Mouse (Mus musculus): ENCODE measurements around the gene Pcsk6.

The Pcsk6 gene

GRCm38 (mm10) chr7:66058703-66059102 is 197.2 kb downstream of the Pcsk6 start, which contains the start of gene Snrpa1:
TSS of gene Snrpa1 (plus strand) at chr7:66059003.
- no peak for DNase-seq

GRCm38 (mm10) chr7:66060066-66060956 is 198.8 kb downstream of the Pcsk6 start:
- peak; percentile 89 to 90 for DNase-seq

GRCm38 (mm10) chr7:66061057-66061456 is 199.5 kb downstream of the Pcsk6 start:
- no peak for DNase-seq

GRCm38 (mm10) chr7:66076411-66076810 is 214.9 kb downstream of the Pcsk6 start:
- DNase-seq: no peak

- DNase-seq: peak; percentile 95 to 96
Observed at GRCm38 (mm10) chr7:66079364-66080230, 218.1 kb downstream of the Pcsk6 start, which contains the start of gene Selenos. TSS of gene Selenos (plus strand) at chr7:66079649.

- DNase-seq: no peak
Observed at GRCm38 (mm10) chr7:66080231-66080613, 218.7 kb downstream of the Pcsk6 start.

- no peak for DNase-seq
Observed at GRCm38 (mm10) chr7:66083757-66084156, 222.2 kb downstream of the Pcsk6 start.

- DNase-seq: no peak
Observed at GRCm38 (mm10) chr7:66084546-66084945, 223.0 kb downstream of the Pcsk6 start.

- no peak for DNase-seq
Observed at GRCm38 (mm10) chr7:66087652-66088051, 226.1 kb downstream of the Pcsk6 start.

- no peak for DNase-seq
Observed at GRCm38 (mm10) chr7:66088077-66088476, 226.5 kb downstream of the Pcsk6 start.

- DNase-seq: no peak
Observed at GRCm38 (mm10) chr7:66090676-66091190, 229.2 kb downstream of the Pcsk6 start.

- no peak for DNase-seq
Observed at GRCm38 (mm10) chr7:66091553-66091952, 230.0 kb downstream of the Pcsk6 start.

- no peak for DNase-seq
Observed at GRCm38 (mm10) chr7:66092656-66093055, 231.1 kb downstream of the Pcsk6 start.

- DNase-seq: no peak
Observed at GRCm38 (mm10) chr7:66094141-66094540, 232.6 kb downstream of the Pcsk6 start.

GRCm38 (mm10) chr7:66098803-66099202 is 237.3 kb downstream of the Pcsk6 start:
- no peak for DNase-seq
